Mouse (Mus musculus): ENCODE results near the gene Stambp. TPM values are rescaled to one million over a fixed set of nuclear protein-coding genes. Genes with fewer than 3 reads are reported as not detected.

Gene Stambp
- polyA plus RNA-seq, 1 experiment, result 14.0 TPM

GRCm38 (mm10) chr6:83577534-83577933, 5.0 kb upstream of the Stambp start:
- Histone ChIP-seq H3K4me1 (ENCODE audit: control insufficient read depth, insufficient read depth, low read length) (no peaks in the 10 kb centered on the region), H3K4me3 (replicated peaks; ENCODE audit: extremely low read depth, low read depth, low read length) (no peak overlapping the region)
- DNase-seq, result no peak
- TF ChIP-seq POLR2A (IDR thresholded peaks at IDR 0.05; ENCODE audit: borderline replicate concordance, extremely low read depth, low read depth, low read length) (no peak), CTCF (IDR thresholded peaks at IDR 0.05; ENCODE audit: insufficient read depth, low read length) (no peak)

- TF ChIP-seq CTCF (IDR thresholded peaks at IDR 0.05; ENCODE audit: insufficient read depth, low read length) (no peak), POLR2A (IDR thresholded peaks at IDR 0.05; ENCODE audit: borderline replicate concordance, extremely low read depth, low read depth, low read length) (no peak)
- 85% methylated on average over 4 of the region's 4 CpGs for WGBS
- DNase-seq, result no peak
Measured at GRCm38 (mm10) chr6:83575609-83576008, 3.1 kb upstream of the Stambp start.

GRCm38 (mm10) chr6:83571840-83572667, 475 bp downstream of the Stambp start:
- TF ChIP-seq CTCF (IDR thresholded peaks at IDR 0.05; ENCODE audit: insufficient read depth, low read length) (no peak), POLR2A (IDR thresholded peaks at IDR 0.05; ENCODE audit: borderline replicate concordance, extremely low read depth, low read depth, low read length) (0 out of 2 replicates have a peak, but pooled peaks have one; percentile 54)
- WGBS, result 4% methylated on average over 37 of the region's 37 CpGs
- peak; percentile 90 for DNase-seq
- H3K4me3 ChIP-seq (replicated peaks; ENCODE audit: extremely low read depth, low read depth, low read length), result peak overlapping the region; percentile 86
- peaks cover 4% of the 10 kb centered on the region; the same call in 1 of the 2 replicates for H3K4me1 ChIP-seq (ENCODE audit: control insufficient read depth, insufficient read depth, low read length)

More at GRCm38 (mm10) chr6:83575609-83576008, 3.1 kb upstream of the Stambp start:
- Histone ChIP-seq H3K4me3 (replicated peaks; ENCODE audit: extremely low read depth, low read depth, low read length) (no peak overlapping the region), H3K4me1 (ENCODE audit: control insufficient read depth, insufficient read depth, low read length) (peaks cover 4% of the 10 kb centered on the region; the same call in 1 of the 2 replicates)

GRCm38 (mm10) chr6:83568901-83569862, 3.3 kb downstream of the Stambp start:
- TF ChIP-seq POLR2A (IDR thresholded peaks at IDR 0.05; ENCODE audit: borderline replicate concordance, extremely low read depth, low read depth, low read length), result no peak
- Histone ChIP-seq H3K4me3 (replicated peaks; ENCODE audit: extremely low read depth, low read depth, low read length) (no peak overlapping the region), H3K4me1 (ENCODE audit: control insufficient read depth, insufficient read depth, low read length) (peaks cover 4% of the 10 kb centered on the region; the same call in 1 of the 2 replicates)
- WGBS, result 60% methylated on average over 20 of the region's 20 CpGs
- DNase-seq, result no peak

- TF ChIP-seq POLR2A (IDR thresholded peaks at IDR 0.05; ENCODE audit: borderline replicate concordance, extremely low read depth, low read depth, low read length) (no peak), CTCF (IDR thresholded peaks at IDR 0.05; ENCODE audit: insufficient read depth, low read length) (no peak)
Measured at GRCm38 (mm10) chr6:83555972-83556371, 16.6 kb downstream of the Stambp start.

GRCm38 (mm10) chr6:83548346-83548745, 24.2 kb downstream of the Stambp start:
- TF ChIP-seq CTCF (IDR thresholded peaks at IDR 0.05; ENCODE audit: insufficient read depth, low read length) (no peak), POLR2A (IDR thresholded peaks at IDR 0.05; ENCODE audit: borderline replicate concordance, extremely low read depth, low read depth, low read length) (no peak)
- H3K4me3 ChIP-seq (replicated peaks; ENCODE audit: extremely low read depth, low read depth, low read length), result no peak overlapping the region
- no peak for DNase-seq
- WGBS, result 57% methylated on average over 5 of the region's 5 CpGs
- no peaks in the 10 kb centered on the region for H3K4me1 ChIP-seq (ENCODE audit: control insufficient read depth, insufficient read depth, low read length)

More at GRCm38 (mm10) chr6:83555972-83556371, 16.6 kb downstream of the Stambp start:
- H3K4me3 ChIP-seq (replicated peaks; ENCODE audit: extremely low read depth, low read depth, low read length), result no peak overlapping the region
- DNase-seq, result no peak
- H3K4me1 ChIP-seq (ENCODE audit: control insufficient read depth, insufficient read depth, low read length), result no peaks in the 10 kb centered on the region
- 60% methylated on average over 6 of the region's 6 CpGs for WGBS

GRCm38 (mm10) chr6:83545778-83546177, 26.8 kb downstream of the Stambp start:
- no peak for TF ChIP-seq CTCF (IDR thresholded peaks at IDR 0.05; ENCODE audit: insufficient read depth, low read length)
- no peak for TF ChIP-seq POLR2A (IDR thresholded peaks at IDR 0.05; ENCODE audit: borderline replicate concordance, extremely low read depth, low read depth, low read length)
- Histone ChIP-seq H3K4me3 (replicated peaks; ENCODE audit: extremely low read depth, low read depth, low read length) (no peak overlapping the region), H3K4me1 (ENCODE audit: control insufficient read depth, insufficient read depth, low read length) (no peaks in the 10 kb centered on the region; the same call in 1 of the 2 replicates)
- DNase-seq, result no peak
- WGBS, result 85% methylated on average over 3 of the region's 3 CpGs

GRCm38 (mm10) chr6:83541756-83542456, 30.6 kb downstream of the Stambp start:
- WGBS, result 52% methylated on average over 11 of the region's 11 CpGs
- Histone ChIP-seq H3K4me3 (replicated peaks; ENCODE audit: extremely low read depth, low read depth, low read length) (no peak overlapping the region), H3K4me1 (ENCODE audit: control insufficient read depth, insufficient read depth, low read length) (no peaks in the 10 kb centered on the region; the same call in 1 of the 2 replicates)
- TF ChIP-seq POLR2A (IDR thresholded peaks at IDR 0.05; ENCODE audit: borderline replicate concordance, extremely low read depth, low read depth, low read length) (no peak), CTCF (IDR thresholded peaks at IDR 0.05; ENCODE audit: insufficient read depth, low read length) (no peak)
- no peak for DNase-seq

GRCm38 (mm10) chr6:83540017-83540416, 32.5 kb downstream of the Stambp start:
- TF ChIP-seq POLR2A (IDR thresholded peaks at IDR 0.05; ENCODE audit: borderline replicate concordance, extremely low read depth, low read depth, low read length) (no peak), CTCF (IDR thresholded peaks at IDR 0.05; ENCODE audit: insufficient read depth, low read length) (no peak)
- DNase-seq, result no peak
- WGBS, result 36% methylated on average over 4 of the region's 4 CpGs
- no peaks in the 10 kb centered on the region; the same call in 1 of the 2 replicates for H3K4me1 ChIP-seq (ENCODE audit: control insufficient read depth, insufficient read depth, low read length)
- no peak overlapping the region for H3K4me3 ChIP-seq (replicated peaks; ENCODE audit: extremely low read depth, low read depth, low read length)
